Mouse (Mus musculus): Measurements from ENCODE around the gene Fam243.

Fam243 gene

GRCm38 (mm10) chr16:92321341-92321740 is at the start of gene Fam243:
Fam243 (minus strand) TSS chr16:92321441.
- no peak for DNase-seq

- no peak for DNase-seq
Measured at GRCm38 (mm10) chr16:92369260-92369659, 48.0 kb upstream of the Fam243 start.

- DNase-seq = no peak
Measured at GRCm38 (mm10) chr16:92365477-92365876, 44.2 kb upstream of the Fam243 start.

- DNase-seq = no peak
Measured at GRCm38 (mm10) chr16:92360711-92361110, 39.5 kb upstream of the Fam243 start.

GRCm38 (mm10) chr16:92359229-92359628 is 38.0 kb upstream of the Fam243 start, which contains the start of gene Kcne1:
Kcne1 (minus strand) TSS chr16:92359468.
- no peak for DNase-seq

- DNase-seq = no peak
Measured at GRCm38 (mm10) chr16:92358734-92359133, 37.5 kb upstream of the Fam243 start.

- DNase-seq = no peak
Measured at GRCm38 (mm10) chr16:92357566-92357965, 36.3 kb upstream of the Fam243 start.

- DNase-seq = no peak
Measured at GRCm38 (mm10) chr16:92357023-92357422, 35.8 kb upstream of the Fam243 start.

GRCm38 (mm10) chr16:92355982-92356381 is 34.7 kb upstream of the Fam243 start:
- DNase-seq = no peak

GRCm38 (mm10) chr16:92355366-92355765 is 34.1 kb upstream of the Fam243 start:
- DNase-seq = no peak

GRCm38 (mm10) chr16:92353897-92354296 is 32.7 kb upstream of the Fam243 start:
- DNase-seq = no peak

- DNase-seq = no peak
Measured at GRCm38 (mm10) chr16:92353295-92353694, 32.1 kb upstream of the Fam243 start.

GRCm38 (mm10) chr16:92348941-92349340 is 27.7 kb upstream of the Fam243 start:
- DNase-seq = no peak

GRCm38 (mm10) chr16:92346297-92346916 is 25.2 kb upstream of the Fam243 start:
- no peak for DNase-seq

- DNase-seq = no peak
Measured at GRCm38 (mm10) chr16:92345177-92345576, 23.9 kb upstream of the Fam243 start.

GRCm38 (mm10) chr16:92340612-92341511 is 19.6 kb upstream of the Fam243 start:
- DNase-seq = peak; percentile 72

GRCm38 (mm10) chr16:92336280-92336679 is 15.0 kb upstream of the Fam243 start:
- DNase-seq = peak; percentile 78

- DNase-seq = no peak
Measured at GRCm38 (mm10) chr16:92334600-92334999, 13.4 kb upstream of the Fam243 start.

GRCm38 (mm10) chr16:92330966-92331365 is 9.7 kb upstream of the Fam243 start:
- DNase-seq = peak; percentile 45

- peak; percentile 65 for DNase-seq
Measured at GRCm38 (mm10) chr16:92327911-92328310, 6.7 kb upstream of the Fam243 start.

- no peak for DNase-seq
Measured at GRCm38 (mm10) chr16:92325062-92325406, 3.8 kb upstream of the Fam243 start.

- no peak for DNase-seq
Measured at GRCm38 (mm10) chr16:92324309-92325061, 3.2 kb upstream of the Fam243 start.

- DNase-seq = no peak
Measured at GRCm38 (mm10) chr16:92320361-92320760, 880 bp downstream of the Fam243 start.
